Mouse (Mus musculus) telencephalon, adult 2 months (tissue): ENCODE measurements around the gene Kbtbd13.
A peak's percentile ranks its signal among the peaks of the same experiment; 100 is the strongest.

Source experiments
- DNase-seq: peaks from one replicate; pipeline ENCODE4 v3.0.0-alpha.2; 2011; ENCODE audit warnings: low read depth, low spot score

Gene Kbtbd13

DNA sequence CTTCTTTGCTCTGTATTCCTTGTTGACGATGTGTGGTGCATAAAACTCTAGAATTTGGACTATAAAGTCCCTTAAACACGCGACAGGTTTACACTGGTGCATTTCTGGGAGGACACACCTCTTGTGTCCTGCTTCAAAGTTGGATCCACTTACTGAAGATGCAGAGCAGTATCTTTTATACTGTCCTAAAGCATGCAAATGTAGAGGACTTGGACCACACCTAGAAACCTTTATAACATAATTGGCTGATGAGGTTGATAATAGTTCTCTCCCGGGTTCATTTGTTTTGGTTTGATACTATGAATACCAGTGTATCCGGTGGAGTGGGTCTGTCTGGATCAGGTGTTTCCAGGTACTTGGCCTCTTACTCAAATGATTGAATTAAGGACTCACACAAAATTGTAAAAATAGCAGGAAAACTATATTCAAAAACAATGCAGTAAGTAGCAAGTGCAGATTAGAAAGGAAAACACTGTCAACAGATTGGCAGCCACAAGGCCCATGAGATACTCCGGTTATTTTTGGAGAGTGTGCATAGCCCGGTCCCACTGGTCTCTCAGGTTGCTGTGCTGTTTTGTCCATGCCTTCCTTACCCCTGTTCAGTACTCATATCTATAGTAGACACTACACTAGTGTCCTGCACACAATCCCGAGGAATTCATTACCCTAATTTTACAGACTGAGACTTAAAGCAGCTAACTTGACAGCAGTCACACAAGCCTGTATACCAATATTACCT is 44.2 kb downstream of the Kbtbd13 start:
- DNase-seq = no peak

DNA sequence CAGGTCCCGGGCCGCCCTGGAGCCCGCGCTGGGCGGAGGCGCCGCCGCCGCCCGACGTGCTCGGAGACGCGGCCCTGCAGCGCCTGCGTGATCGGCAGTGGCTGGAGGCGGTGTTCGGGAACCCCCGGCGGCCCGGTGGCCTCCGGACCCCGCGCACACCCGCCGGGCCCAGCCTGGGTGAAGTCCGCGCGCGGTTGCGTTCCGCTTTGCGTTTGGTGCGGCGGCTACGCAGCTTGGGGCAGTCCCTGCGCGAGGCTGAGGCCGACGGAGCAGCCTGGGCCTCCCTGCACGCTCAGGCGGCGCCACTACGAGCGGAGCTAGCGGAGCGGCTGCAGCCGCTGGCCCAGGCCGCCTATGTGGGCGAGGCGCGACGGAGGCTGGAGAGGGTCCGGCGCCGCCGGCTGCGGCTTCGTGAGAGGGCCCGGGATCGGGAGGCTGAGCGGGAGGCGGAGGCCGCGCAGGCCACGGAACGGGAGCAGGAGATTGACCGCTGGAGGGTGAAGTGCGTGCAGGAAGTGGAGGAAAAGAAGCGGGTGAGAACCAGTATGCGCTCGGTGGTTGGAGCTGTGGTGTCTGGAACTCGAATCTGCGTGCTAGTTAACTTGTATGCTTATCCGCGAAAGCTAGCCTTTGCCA is 44.9 kb downstream of the Kbtbd13 start:
- DNase-seq = peak; percentile 8

DNA sequence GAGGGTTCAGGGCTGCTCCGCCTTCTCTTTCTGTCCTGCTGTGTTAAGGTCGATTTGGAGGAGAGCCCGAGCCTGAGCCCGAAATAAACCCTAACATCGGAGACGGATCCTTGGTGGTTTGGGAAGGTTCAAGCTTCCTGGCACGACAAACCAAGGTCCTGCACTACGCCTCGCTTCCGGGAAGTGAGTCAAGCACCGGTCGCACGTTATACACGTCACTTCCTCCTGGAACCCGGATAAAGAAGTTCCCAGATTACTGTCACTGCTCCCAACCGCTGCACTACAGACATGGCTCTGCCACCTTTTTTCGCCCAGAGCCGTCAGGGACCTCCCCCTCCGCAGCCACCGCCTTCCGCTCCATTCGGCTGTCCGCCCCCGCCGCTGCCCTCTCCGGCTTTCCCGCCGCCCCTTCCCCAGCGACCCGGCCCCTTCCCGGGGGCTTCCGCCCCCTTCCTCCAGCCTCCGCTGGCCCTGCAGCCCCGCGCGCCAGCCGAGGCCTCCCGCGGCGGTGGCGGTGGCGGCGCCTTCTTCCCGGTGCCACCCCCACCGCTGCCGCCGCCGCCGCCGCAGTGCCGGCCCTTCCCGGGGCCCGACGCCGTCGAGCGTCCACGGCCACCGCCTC is 45.5 kb downstream of the Kbtbd13 start, which contains the start of gene Pdcd7:
Gene Pdcd7, plus strand, starts transcription at position 251 of the 622 bp plus-strand sequence.
- DNase-seq = peak; percentile 98

DNA sequence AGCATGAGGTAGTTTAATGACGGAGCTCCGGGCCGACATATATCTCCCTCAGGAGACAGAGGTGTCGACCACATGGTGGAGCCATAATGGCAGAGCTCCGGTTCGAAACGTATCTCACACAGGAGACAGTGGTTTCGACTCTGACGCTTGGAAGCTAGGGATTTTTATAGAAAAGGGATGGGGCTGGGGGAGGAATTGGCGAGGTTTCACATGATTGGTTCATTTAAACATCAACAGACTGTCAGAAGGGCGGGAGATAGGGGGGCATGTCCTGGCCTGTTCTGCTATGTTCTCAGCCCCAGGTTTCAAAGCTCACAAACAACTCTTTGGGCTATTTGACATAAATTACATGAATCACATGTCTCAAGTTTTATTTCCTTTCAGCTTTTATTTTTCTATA is 46.0 kb downstream of the Kbtbd13 start:
- peak; percentile 16 for DNase-seq

DNA sequence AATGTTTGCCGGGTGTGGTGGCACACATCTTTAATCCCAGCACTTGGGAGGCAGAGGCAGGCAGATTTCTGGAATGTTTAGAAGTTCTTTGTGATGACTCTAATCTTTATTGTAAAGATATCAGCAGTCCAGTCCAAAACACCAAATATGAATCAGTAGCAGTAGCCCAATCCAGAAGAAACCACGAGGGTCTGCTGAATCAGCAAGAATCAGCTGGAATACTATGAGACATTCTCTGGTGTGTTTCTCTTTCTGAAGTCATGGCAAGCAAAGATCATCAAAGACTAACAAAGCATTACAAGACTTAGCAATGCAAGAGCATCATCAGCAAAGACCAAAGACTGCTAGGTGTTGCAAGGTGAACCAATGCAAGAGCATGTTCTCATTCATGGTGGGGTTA is 51.0 kb downstream of the Kbtbd13 start:
- DNase-seq = no peak

DNA sequence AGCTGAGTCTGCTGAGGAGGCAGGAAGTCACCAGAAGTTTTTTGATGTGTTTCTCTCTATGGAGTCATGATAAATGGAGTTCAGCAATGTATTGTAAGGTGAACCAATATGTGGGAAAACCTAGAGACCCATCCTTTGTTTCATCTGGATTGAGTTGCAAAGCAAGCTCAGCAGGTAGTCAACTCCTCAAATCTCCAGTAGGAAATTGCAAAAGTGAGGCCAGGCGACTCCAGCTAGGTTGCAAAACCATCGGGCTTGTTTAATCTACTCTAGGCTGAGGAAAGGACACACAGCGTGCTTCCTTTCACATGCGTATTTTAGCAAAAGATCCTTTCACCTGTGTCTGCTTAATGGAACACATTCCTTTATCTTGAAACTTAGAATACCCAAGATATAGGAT is 52.3 kb downstream of the Kbtbd13 start:
- DNase-seq = no peak
